Mouse (Mus musculus): ENCODE results near the gene Nfkbid.

Nfkbid gene

DNA sequence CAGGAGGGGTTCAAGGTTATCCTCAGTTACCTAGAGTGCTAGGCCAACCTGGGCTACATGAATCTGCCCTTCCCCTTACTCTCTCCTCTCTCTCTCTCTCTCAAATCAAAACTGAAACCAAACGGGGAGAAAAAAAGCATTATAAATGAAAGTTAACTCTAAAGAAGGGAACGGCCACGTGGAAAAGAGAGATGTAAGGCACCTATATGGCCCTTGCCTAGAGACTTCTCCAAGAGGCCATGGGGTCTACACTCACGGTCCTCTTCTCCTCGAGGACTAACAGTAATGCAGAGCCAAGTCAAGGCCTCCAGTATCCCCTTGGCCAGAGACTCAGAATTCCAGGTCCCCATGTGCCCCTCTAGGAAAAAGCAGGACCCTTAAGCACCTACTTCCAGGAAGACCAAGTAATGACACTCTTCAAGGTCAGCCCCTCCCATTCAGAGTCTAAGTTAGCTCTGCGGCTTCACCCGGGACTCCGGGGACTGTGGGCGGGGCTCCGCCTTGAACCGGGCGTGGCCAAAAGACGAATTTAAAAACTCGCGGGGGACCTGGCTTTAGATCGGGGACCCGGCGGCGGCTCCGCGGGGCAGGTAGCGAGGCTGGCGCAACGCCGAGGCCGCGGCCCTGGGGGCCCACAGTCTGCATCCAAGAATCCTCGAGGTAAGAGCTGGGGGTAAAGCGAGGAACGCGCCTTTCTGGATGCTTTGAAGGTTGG, at the start of gene Nfkbid:
Gene Nfkbid, plus strand, starts transcription at position 558 of the 715 bp plus-strand sequence.
- peak; percentile 56 for DNase-seq (ENCODE audit: low spot score)

DNA sequence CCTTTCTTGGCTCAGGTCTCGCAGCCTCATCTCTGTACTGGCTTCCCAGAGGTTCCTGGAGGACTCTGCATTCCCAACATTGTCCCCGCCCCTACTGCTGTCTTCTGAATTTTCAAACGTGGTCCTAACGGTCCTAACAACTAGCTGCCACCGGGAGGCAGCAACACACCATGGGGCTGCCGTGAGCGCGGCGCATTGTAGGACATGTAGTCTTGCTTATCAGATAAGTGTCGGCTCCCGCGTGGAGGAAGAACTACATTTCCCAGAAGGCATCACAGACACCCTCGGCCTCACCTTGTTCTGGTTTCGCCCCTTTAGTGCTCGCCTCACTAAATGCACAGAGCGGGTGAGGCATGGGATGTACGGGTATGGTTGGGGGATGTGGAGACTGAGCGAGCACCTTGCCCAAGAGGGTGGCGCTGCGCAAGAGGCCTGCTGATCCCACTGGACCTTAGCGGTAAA, 48.0 kb upstream of the Nfkbid start:
- peak; percentile 97 for DNase-seq (ENCODE audit: low spot score)

DNA sequence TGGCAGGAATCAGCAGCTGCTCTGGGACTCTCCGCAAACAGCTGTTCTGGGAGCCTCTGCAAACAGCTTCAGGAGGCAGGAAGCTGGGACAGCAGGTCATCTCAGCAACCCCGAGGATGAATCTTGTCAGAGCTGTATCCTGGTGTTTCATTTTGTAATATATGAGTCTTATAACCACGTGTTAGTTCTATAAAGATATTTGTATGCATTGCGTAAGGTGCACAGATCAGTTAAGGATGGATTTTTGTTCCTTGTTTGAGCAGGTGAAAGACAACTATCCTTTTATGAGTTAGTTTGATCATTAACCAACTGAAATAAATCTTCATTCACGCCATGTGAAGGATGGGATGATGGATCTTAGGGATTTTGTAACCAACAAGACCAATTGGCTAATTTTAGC, 41.5 kb upstream of the Nfkbid start:
- DNase-seq (ENCODE audit: low spot score): no peak

DNA sequence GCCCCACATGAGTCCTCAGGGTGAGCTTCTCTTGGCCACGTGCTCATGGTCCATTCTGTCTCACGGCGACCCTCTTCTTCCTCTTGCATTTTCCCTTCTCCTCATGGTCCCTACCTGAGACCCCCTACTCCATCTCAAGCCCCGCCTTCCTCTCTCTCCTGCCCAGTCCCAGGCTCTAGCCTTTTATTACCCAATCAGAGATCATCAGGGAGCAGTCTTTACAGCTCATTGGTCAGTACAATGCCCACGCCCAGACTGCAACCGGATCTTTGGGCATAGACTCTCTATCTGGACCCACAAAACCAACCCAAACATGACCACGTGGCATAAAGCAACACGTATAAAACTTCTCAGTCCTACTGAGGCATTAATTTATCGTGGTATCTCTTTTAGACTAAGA, 37.4 kb upstream of the Nfkbid start:
- DNase-seq (ENCODE audit: low spot score): no peak

DNA sequence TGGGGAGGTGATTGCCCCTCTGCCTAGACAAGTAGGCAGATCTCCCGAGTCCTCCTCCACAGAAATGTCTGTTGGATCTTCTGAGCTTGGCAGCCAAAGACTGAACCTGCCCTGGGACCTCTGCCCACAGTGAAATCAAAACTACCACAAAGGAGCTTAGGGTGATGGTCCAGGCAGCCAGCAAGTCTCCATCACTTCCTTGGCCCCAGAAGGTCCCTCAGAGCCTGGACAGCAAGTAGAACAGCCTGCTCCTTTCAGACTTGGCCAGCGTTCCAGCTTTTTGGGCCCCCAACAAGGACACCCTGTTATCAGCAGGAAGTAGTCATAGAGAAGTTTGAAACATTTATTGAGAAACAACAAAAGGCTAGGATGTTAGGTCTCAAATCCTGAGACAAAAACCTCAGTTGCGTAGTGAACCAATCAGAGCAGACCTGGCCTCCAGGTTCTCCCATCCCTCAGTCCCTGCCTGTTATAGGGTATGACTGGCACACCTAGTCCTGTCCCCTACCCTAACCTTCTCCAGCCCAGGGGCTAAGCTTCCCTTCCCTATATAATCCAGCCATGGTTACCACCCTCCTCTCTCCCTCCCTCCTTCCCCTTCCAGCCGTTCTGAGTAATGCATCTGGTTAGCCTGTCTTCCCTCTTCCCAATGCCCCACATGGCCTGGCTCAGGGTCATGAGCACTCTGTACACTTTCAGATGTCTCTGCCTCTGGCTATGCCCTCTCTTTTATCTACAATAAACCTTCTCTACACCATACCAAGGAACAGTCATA, 28.6 kb upstream of the Nfkbid start:
- no peak for DNase-seq (ENCODE audit: low spot score)

DNA sequence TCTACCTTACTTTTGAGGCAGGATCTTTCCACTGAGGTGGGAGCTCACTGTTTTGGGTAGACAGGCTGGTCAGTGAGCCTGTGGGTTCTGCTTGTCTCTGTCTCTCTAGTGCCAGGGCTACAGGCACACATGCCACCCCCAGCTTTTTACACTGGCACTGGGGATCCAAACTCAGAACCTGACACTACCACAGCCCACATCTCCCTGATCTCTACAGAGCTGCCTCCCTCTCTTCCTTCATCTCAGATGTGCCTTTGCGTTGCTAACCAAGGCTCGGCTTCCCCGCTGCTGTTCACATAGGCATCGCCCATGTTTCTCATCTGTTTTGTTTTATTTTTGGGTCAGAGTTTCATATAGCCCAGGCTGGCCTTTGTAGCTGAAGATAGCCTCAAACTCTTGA, 27.9 kb upstream of the Nfkbid start:
- DNase-seq (ENCODE audit: low spot score): no peak

DNA sequence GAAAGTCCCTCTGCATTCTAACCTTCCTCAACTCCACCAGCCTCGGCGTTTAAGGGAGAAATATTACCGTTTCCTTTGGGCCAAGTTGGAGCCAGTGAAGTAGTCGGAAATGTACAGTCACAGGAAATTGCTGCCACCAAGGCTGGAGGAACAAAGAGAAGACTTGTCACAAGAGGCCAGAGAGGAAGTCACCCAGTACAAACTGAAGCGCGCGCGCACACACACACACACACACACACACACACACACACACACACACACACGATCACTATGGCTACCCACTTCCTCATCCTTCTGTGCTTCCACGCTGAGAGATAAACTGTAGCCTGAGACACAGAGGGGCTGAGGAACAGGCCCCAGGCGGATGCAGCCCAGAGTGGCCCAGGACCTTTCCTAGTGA, 27.2 kb upstream of the Nfkbid start:
- DNase-seq (ENCODE audit: low spot score): peak; percentile 45

DNA sequence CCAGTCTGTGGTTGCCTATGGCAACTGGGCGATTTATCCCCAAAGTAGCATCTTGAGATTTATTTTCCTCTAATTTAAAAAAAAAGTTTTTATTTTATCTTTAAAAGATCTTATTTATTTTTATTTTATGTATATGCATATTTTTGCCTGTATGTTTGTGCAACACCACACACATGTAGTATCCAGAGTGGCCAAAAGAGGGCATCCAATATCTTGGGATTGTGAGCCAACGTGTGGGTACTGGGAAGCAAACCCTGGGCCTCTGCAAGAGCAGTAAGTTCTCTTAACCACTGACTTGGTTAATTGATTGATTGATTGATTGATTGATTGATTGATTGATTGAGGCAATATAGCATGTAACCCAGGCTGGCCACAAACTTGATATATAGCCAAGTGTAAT, 26.7 kb upstream of the Nfkbid start:
- no peak for DNase-seq (ENCODE audit: low spot score)

DNA sequence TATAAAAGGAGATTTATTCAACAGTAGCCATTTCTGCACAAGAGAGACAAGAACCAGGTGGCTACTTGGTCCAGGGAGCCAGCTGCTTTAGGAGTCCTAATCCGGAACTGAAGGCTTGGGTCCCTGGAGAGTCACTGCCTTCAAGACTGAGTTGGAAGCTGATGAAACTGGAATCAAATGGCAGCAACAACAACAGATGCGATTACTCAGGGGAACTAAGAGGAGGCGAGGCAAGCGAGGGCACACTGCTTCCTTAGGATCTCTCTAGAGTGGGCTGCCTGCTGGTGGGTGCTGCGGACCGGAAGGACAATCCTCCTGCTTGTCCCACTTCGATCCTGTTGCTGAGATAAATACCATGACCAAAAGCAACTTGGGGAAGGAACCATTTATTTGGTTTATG, 21.9 kb upstream of the Nfkbid start:
- DNase-seq (ENCODE audit: low spot score): no peak

DNA sequence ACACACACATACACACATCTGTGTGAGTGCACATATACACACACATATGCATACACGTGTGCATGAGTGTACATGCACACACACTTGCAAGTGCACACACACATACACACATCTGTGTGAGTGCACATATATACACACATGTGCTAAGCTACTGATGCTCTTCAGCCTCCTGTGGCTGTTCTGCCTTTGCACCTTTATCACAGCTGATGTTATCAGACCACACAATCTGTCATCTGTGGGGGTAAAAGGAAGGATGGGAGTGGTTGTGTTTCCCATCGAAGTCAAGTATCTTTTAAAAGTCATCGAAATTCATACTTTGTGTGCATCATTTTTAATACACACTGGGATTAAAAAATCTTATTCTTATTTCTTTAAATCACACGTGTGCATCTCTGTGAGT, 19.2 kb upstream of the Nfkbid start:
- no peak for DNase-seq (ENCODE audit: low spot score)

DNA sequence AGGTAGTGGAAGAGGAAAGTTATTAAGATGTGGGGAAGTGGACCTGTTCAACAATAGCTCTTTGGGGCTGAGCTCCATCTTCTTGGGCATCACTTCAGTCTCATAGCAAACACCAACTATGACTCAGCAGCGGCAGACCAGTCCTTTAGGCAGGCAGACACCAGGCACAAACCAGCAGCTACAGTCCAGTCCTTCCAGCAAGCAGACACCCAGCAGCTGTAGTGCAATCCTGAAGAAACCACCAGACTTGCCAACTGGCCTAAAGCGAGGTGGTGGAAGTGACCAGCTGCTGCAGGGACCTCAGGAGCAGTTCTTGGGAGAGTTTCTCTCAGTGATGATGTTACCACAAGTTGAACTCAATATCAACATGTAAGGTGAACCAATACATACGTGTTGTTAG, 12.9 kb upstream of the Nfkbid start:
- no peak for DNase-seq (ENCODE audit: low spot score)

DNA sequence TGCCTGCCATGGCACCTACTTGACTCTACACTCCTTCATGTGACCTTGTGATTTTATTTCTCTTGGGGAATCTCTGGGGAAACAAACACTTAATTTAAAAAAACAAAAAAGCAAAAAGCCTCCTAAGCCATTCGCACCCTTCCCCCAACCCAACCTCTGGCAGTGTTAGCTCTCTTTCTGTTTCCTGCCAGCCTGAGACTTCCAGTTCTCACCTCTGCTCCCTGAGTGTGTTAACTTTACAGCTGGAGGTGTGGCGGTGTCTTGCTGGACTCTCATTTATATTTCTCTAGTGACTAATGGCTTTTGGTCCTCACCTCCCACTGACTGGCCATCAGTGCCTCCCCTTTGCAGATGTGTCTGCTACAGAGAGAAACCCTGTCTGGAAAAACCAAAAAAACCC, 11.7 kb upstream of the Nfkbid start:
- DNase-seq (ENCODE audit: low spot score): no peak

DNA sequence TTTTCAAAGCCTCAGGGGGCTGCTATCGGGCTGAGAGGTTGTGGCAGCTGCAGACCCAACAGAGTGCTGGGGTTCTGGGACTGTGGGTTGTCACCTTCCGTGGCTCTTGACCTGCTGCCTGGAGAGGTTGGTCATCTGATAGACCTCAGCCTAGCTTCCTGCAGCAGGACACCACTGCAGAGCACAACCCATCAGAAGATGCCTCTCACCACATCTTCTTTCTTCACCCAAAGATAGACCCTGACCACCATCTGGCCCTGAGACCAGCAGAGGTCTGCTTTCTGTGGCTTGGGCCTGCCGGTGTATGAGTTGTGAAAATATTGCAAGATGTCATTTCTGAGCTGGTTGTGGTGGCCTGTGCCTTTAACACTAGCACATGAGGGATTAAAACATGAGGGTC, 10.5 kb upstream of the Nfkbid start:
- DNase-seq (ENCODE audit: low spot score): no peak

DNA sequence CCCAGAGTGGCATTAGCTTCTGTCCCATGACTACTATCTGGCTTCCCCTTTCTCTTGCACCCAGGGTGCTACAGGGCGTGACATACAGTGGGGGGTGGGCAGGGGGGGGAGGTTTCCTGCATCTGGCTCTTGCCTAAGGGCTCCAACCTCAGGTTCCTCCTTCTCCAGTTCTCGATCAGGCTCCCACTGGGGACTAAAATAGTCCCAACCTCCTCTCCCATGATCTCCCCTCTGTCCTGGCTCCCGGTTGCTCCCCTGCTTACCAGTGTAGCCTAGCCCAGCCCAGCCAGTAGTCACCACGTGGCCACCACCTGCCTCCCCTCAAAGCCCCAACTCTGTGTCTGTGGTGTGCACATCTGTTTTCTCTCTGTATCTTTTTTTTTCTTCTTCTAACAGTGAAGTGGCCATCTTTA, 8.8 kb upstream of the Nfkbid start:
- DNase-seq (ENCODE audit: low spot score): peak; percentile 42

DNA sequence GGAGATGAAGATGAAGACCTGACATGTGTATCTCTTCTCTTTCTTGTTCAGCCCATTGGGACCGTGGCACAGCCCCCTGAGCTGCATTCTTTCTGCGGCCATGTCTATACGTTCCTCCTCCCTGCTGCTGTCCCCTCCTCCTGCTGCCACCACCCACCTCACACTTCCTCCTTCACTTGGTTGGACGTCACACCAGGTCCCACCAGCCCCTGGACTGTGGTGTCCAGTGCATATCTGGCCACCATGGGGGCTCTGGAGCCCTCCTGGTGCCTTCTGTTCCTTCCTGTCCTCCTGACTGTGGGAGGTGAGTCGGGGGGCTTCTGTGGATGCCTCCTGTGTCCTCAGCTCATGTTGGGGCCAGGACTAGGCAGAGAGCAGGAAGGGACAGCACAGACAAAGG, 7.9 kb upstream of the Nfkbid start, which contains the start of gene Tyrobp:
Gene Tyrobp, plus strand, starts transcription at position 165 of the 400 bp plus-strand sequence.
- DNase-seq (ENCODE audit: low spot score): no peak

DNA sequence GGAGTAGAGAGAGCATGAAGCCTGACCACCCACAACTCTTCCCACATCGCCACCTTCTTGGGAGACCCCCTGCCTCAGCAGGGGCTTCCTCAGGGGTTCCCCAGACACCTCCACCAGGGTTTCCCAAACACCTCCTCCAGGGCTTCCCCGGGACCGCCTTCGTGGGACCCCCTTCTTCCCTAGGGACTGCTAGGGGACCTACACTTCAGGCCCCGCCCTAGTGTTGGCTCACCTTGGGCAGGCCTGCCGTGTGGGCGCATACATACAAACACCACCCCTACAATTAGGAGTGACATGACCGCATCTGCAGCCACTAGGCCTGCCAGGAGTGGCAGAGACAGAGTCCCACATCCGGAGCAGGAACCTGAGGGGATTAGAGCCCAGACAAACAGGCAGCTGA, 3.7 kb upstream of the Nfkbid start:
- DNase-seq (ENCODE audit: low spot score): no peak

DNA sequence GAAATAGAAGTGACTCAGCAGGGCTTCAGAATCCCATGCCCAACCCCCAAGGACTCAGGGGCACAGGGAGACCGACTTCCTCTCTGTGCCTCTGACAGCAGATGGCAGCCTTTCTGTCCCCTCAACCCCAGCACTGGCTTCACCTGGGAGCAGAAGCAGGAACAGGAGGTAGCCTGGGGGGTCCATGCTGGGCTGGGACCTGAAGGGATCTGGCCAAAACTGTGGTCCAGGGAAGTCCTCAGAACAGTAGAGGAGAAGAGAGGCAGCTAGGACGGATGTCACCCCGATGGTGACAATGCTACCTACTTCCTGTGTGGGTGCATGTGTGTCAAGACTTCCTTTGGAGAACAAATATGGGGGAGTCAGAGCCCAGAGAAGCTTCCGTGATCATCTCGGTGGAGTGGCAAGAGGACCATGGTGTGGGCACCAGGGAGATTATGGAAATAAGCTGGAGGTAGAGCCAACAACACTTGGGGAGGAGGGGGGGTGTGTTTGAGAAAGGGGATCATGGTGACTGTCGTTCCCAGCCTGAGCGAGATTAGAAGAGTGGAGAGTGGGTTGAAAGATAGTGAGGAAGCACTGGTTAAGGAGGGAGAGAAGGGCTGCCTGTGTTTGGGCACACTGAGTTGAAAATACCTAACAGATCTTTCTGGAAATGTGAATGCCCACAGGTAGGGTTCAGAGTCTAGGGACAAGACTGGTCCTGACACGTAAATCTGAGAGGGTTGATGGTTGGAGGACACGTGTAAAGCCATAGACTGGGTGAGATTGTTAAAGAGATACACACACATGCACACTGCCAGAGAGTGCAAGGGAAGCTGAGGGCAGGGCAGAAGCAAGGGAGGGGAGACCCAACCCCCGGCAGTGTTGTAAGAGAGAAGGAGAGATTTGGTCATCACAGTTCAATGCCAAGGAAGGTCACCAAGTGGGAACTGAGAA, 1.7 kb upstream of the Nfkbid start, which contains the start of gene Hcst:
Gene Hcst, minus strand, starts transcription at position 294 of the 939 bp plus-strand sequence.
- DNase-seq (ENCODE audit: low spot score): no peak

DNA sequence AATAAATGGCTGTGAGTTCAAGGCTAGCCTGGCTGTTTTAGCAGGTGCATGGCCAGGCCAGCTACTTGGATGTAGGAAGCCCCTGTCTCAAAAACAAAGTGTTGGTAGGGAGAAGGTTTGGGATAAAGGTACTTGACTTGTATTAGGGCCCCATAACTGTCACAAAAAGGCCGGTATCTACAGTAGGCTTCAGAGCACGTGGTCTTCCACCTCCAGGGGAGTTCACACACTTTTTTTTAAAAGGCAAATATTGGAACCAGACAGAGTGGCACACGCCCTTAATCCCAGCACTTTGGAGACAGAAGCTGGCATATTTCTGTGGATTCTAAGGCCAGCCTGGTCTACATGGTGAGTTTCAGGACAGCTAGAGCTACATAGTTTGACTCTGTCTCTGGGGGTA, 859 bp upstream of the Nfkbid start:
- no peak for DNase-seq (ENCODE audit: low spot score)

DNA sequence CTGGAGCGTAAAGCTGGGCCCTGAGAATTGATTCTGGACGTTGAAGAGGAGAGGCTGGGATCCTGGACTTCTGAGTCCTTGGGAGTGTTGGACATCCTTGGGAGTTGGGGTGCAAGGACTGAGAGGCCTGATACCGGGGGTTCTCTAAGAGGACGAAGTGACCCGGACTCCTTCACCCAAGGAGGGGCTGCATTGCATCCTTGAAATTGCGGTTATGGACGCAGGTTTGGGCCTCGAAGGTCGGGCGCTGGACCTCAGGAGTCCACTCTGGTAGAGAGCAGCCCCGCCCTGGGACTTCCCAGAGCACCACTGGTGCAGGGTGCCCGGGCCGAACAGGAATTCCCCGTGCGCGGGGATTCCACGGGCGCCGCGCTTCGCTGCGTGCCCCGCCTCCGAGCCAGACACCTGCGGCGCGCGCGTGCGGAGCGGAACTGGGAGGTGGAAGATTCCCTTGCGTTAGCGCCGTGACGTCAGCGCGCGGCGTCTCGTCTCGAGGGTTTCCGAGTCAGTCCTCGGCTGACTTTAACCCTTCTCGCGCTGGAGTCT, 431 bp downstream of the Nfkbid start:
- DNase-seq (ENCODE audit: low spot score): peak; percentile 93

DNA sequence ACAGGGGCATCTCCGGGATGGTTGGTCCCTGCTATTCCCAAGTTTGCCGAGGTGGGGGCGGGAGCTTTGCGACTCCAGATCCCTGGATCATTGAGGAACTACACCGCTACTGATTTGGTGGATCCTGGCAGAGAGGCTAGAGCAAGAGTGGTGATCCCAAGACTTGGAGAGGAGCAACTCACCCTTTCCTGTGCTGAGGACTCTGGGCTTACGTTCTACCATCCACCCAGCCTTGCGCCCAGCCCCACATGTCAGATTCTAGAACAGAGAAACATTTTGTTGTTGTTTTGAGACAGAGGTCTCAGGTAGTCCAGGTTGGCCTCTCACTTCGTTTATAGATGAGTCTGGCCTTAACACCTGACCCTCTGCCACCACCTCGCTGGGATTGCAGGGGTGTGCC, 1.0 kb downstream of the Nfkbid start:
- DNase-seq (ENCODE audit: low spot score): no peak

DNA sequence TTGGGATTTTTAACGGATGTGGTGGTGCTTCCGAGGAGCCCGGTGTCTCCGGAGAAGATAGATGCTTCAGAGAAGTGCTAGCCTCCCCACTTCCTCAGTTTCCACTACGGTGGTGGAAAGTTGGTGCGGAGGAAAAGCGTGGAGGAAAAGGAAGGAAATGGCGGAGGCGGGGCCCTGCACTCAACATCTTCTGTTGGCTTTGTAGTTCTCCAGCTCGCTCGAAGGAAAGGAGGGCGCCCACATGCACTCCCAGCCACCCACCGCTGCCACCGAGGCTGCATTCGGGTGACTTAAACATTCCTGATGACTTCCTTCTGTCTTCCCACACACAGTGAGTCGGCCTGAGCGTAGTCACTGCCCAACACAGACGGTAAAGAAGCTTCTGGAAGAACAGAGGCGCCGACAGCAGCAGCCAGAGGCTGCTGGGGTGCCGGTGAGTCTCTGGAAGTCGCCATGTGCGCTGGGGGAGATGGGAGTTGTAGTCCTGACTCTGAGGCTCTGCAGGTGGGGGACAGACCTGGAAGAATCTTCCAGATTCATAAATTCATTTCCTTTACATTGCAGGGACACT, 1.6 kb downstream of the Nfkbid start:
- DNase-seq (ENCODE audit: low spot score): peak; percentile 52

DNA sequence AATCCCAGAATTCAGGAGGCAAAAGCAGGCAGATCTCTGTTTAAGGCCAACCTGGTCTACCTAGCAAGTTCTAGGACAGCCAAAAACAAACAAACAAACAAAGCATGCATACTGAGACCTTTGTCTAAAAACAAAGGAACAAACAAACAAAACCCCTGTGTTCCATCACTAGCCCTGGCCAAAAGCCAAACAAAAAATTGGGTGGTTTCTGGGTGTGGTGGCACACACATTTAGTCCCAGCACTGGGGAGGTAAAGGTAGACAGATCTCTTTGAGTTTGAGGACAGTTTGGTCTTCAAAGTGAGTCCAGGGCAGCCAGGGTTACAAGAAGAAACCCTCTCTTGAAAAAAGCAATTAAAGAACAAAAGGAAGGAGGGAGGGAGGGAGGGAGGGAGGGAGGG, 7.8 kb downstream of the Nfkbid start:
- no peak for DNase-seq (ENCODE audit: low spot score)
